Mouse (Mus musculus): ENCODE results near the gene Syncrip. TPM values are rescaled to one million over a fixed set of nuclear protein-coding genes. Genes with fewer than 3 reads are reported as not detected.

Syncrip gene
- polyA plus RNA-seq, 1 experiment from 2014 or later = 75.2 TPM

- Histone ChIP-seq H3K27ac (ENCODE audit: low read length) (no peak overlapping the region), H3K36me3 (ENCODE audit: control insufficient read depth, insufficient read depth, low read length) (peaks cover 11% of the 10 kb centered on the region), H3K9ac (ENCODE audit: low read depth, low read length) (no peak overlapping the region), H3K4me1 (ENCODE audit: control insufficient read depth, insufficient read depth, low read length) (no peaks in the 10 kb centered on the region), H3K9me3 (replicated peaks; ENCODE audit: control insufficient read depth, low read length, poor library complexity, severe bottlenecking) (no peaks in the 10 kb centered on the region), H3K4me3 (ENCODE audit: low read depth, low read length) (no peak overlapping the region), H3K27me3 (ENCODE audit: control insufficient read depth, insufficient read depth, low read depth, low read length) (no peaks in the 10 kb centered on the region), H3K4me2 (ENCODE audit: low read length) (no peak overlapping the region)
- WGBS = 93% methylated on average over 6 of the region's 6 CpGs
- no peak for ATAC-seq
Observed at GRCm38 (mm10) chr9:88404515-88404914, 77.9 kb downstream of the Syncrip start.

GRCm38 (mm10) chr9:88404088-88404487 is 78.3 kb downstream of the Syncrip start:
- no peak for ATAC-seq
- Histone ChIP-seq H3K9me3 (replicated peaks; ENCODE audit: control insufficient read depth, low read length, poor library complexity, severe bottlenecking) (no peaks in the 10 kb centered on the region), H3K27ac (ENCODE audit: low read length) (no peak overlapping the region), H3K36me3 (ENCODE audit: control insufficient read depth, insufficient read depth, low read length) (peaks cover 8% of the 10 kb centered on the region), H3K9ac (ENCODE audit: low read depth, low read length) (no peak overlapping the region), H3K4me1 (ENCODE audit: control insufficient read depth, insufficient read depth, low read length) (no peaks in the 10 kb centered on the region), H3K27me3 (ENCODE audit: control insufficient read depth, insufficient read depth, low read depth, low read length) (no peaks in the 10 kb centered on the region), H3K4me2 (ENCODE audit: low read length) (no peak overlapping the region), H3K4me3 (ENCODE audit: low read depth, low read length) (no peak overlapping the region)
- WGBS = 72% methylated on average over 10 of the region's 10 CpGs

- H3K4me2 ChIP-seq (ENCODE audit: low read length) = no peak overlapping the region
- H3K36me3 ChIP-seq (ENCODE audit: control insufficient read depth, insufficient read depth, low read length) = peaks cover 11% of the 10 kb centered on the region
- H3K4me3 ChIP-seq (ENCODE audit: low read depth, low read length) = no peak overlapping the region
- 82% methylated on average over 1 of the region's 1 CpGs for WGBS
- no peaks in the 10 kb centered on the region for H3K27me3 ChIP-seq (ENCODE audit: control insufficient read depth, insufficient read depth, low read depth, low read length)
- H3K4me1 ChIP-seq (ENCODE audit: control insufficient read depth, insufficient read depth, low read length) = no peaks in the 10 kb centered on the region
- ATAC-seq = no peak
- no peak overlapping the region for H3K27ac ChIP-seq (ENCODE audit: low read length)
- no peaks in the 10 kb centered on the region for H3K9me3 ChIP-seq (replicated peaks; ENCODE audit: control insufficient read depth, low read length, poor library complexity, severe bottlenecking)
- H3K9ac ChIP-seq (ENCODE audit: low read depth, low read length) = no peak overlapping the region
Observed at GRCm38 (mm10) chr9:88398461-88398860, 83.9 kb downstream of the Syncrip start.

Other genes with a start within 250 kb of the Syncrip start
- 0.92 and 1.5 TPM in 2 replicates for gene Nt5e, start 155.4 kb downstream of the Syncrip start, polyA plus RNA-seq (2015; fragmentation: Nextera tagmentation; extraction: Ambion mirVana)
- gene Snx14, start 43.6 kb downstream of the Syncrip start, polyA plus RNA-seq (2015; fragmentation: Nextera tagmentation; extraction: Ambion mirVana) = 42.5 and 43.4 TPM in 2 replicates
- gene Gm20537, start 26.0 kb downstream of the Syncrip start, polyA plus RNA-seq (2015; fragmentation: Nextera tagmentation; extraction: Ambion mirVana) = 0.35 and 0.66 TPM in 2 replicates
- 20.0 and 22.4 TPM in 2 replicates for gene Zfp949, start 65.4 kb upstream of the Syncrip start, polyA plus RNA-seq (2015; fragmentation: Nextera tagmentation; extraction: Ambion mirVana)
- gene Trim43a, start 98.3 kb upstream of the Syncrip start, polyA plus RNA-seq (2015; fragmentation: Nextera tagmentation; extraction: Ambion mirVana) = not detected in 2 replicates
- 33.0 and 37.9 TPM in 2 replicates for gene Mthfsl, start 237.7 kb upstream of the Syncrip start, polyA plus RNA-seq (2015; fragmentation: Nextera tagmentation; extraction: Ambion mirVana)
- gene Bcl2a1d, start 249.3 kb upstream of the Syncrip start, polyA plus RNA-seq (2015; fragmentation: Nextera tagmentation; extraction: Ambion mirVana) = 0.32 TPM in 1 of 2 replicates, not detected in the other

Data from midbrain, embryonic 16.5 days (tissue).